Mouse (Mus musculus) layer of hippocampus, adult 18-20 months (tissue): ENCODE results near the gene Adamts2. TPM values are rescaled to one million over a fixed set of nuclear protein-coding genes. Genes with fewer than 3 reads are reported as not detected.

ENCODE experiments used
- DNase-seq, 2 experiments: peaks; one replicate each; pipeline ENCODE4 v3.0.0; 2022; ENCODE audit warnings: low spot score in 2 of 2
- total RNA-seq, 2 experiments: library from RNA; stranded (reverse); gene quantifications; 2 replicates each; pipeline ENCODE4 v1.2.3; 2021

Gene Adamts2
- total RNA-seq, 2 experiments from 2014 or later = 13.7 to 16.8 TPM

DNA sequence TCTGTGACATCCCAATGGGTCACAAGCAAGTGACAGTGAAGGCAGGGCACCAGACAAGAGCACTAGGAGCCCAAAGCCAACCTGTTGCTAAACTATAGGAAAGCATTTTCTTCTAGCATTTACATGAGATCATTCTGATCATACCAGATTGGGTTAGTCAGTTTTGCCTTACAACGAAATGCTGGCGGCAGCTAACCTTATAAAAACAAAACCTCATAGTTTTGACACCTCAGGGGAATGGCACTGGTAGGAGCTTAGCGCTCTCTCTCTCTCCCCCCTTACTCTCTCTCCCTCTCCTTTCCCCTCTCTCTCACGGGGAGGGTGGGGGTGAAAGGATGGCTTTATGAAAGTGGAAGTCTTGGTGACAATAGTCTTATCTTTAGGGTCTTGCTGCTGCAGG, 123.7 kb downstream of the Adamts2 start:
- DNase-seq = no peak

DNA sequence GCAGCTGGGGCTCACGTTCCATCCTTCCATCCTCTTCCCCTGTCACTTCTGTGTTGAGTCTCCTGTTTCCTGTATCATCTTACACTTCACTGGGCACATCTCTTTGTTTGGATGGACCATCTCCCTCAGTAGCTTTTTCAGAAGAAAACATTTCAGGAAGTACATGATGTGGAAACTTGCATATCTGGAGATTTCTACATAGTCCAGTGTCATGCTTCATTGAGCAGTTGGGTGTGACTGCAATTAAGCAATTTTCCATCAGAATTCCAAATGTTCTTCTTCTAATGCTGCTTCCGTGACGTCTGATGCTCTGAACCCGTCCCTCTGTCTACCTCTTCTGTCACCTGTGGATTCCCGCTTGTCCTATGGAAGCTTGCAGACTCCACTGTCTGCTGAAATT, 124.2 kb downstream of the Adamts2 start:
- DNase-seq = no peak

DNA sequence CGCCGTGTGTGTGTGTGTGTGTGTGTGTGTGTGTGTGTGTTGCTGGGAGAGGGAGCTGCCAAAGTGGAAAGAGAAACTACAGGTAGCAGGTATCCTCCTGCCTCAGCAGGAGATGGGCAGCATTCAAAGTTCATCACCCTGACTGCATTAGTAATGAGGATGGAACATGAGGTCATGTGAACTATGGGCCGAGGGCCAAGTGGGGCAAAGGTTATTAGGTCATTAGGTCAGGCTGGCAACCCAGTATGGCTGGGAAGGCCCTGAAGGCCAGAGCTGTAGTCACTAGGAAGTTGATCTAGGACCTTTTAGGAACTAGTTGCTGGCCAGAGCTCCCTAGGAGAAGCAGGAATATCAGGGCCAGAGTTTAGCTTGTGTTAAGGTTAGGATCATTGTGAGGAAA, 131.3 kb downstream of the Adamts2 start:
- DNase-seq = no peak

DNA sequence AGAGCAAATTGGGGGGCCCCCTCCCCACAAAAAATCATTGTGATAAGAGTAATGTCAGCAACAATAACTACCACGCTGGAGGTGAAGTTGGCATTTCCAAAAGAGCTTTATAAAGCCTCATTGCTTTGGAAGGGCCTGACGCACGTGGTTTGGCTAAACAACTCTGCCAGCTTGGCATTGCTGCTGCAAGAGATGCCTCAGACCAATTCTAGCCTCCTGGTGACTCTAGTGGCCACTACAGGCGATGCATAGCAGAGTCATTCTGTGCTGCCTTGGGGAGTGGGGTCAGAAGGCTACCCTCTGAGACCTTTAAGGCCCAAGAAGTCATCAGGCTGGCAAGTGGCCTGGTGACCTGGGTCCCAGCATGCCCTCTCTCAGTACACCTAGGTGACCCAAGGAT, 132.2 kb downstream of the Adamts2 start:
- DNase-seq = peak in 1 of 2 experiments; percentile 25

DNA sequence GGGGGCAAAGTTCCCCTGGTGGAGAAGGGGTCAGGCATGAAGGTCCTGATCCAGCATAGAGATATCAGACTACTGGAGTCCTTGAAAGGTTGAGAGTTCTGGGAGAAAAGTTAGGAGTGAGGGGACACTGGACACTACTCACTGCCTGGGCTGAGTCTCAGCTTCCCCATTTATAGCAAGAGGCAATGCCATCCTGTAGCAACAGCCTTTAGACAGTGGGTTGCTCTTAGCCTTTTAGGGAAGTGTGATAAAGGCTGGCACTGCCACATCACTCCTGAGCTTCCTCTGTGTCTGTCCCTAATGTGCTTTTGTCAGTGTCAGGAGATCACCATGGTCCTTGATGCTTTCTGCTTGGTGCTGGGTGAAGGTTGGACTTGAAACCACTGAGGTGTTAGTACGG, 134.7 kb downstream of the Adamts2 start:
- DNase-seq = no peak

DNA sequence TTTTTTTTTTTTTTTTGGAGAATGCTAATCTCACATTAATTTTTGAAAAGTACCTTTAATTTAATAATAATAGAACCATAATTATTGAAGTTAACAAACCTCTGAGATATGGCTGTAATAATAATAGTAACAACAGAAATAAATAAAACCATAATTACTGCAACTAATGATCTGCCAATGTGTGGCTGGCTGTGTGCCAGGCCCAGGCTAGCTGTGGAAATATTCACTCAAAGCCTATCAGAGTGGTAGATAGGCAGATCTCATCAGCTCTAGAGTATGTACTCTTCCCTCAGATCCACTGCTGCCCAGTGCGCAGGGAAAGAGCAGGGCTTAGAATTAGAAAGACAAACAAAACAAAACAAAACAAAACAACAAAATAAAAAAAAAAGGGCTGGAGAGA, 136.6 kb downstream of the Adamts2 start:
- DNase-seq = peak in 1 of 2 experiments; percentile 51

DNA sequence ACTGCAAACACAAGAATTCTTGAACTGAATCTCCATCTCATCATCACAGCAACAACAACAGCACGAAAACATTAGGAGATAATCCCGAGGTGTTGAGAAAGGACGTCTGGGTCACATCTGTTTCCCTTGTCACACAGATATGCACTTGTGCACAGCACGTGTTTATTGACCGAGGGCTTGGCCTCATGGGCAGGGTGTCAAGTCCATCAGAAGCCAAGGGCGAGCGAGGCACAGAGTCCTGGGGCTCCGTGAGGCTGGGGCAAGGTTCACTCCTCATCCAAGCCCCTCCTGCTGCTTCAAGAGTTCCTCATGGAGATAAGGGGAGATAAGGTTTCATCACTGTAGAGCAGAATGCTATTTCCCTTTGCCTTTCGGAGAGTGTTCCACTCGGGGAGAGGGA, 137.6 kb downstream of the Adamts2 start:
- no peak for DNase-seq

DNA sequence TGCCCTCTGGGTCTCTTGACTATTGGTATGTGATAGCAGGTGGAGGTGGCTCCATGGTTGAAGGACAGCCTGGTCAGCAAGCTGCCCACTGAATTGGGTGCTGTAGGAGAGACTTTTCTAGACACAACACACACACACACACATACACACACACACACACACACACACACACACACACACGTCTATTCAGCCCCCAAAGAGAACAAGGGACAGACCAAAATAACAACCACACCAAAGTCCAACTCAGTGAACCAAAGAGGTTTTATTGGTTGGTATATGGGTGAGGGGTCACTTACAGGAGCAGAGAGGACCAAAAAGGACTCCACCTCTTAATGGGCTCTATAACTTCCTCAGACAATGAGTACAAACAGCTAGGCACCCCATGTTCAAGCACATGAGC, 140.3 kb downstream of the Adamts2 start:
- DNase-seq = no peak

DNA sequence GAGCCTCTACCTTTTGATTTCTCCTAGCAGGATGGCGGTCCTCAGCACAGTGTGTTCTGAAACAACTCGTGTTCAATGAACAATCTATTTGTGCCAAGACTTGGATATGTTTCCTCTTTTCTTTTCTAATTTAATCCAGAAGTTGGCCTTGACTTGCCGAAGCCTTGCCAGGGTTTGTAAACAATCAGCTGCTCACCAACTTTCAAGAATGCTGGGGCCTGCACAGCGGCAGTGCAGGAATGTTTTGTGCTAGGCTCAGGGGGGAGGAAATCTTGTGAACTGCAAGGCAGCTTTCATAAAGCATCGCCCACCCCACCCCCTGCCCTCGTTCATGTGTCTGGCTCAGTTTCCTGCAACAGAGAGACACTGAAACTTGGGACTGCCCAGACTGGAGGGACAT, 143.1 kb downstream of the Adamts2 start:
- peak; percentile 31 to 69 for DNase-seq

DNA sequence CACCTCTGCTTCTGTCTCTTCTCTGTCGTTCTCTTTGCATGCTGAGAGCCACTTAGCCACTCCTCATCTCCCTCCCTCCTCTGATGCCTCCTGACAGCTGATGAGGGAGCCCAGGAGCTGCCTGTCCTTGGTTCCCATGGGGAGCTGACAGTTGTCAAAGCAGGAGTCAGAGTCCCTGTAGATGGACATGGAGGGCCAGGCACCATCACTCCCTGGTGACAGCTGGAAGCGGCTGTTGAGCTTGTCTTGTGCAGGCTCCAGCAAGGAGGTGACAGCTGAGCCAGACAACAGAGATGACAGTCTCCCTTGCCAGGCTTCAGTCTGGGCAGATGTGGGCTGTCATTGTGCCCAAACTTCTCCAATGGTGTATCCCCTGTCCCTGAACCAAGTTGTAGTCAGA, 144.6 kb downstream of the Adamts2 start:
- DNase-seq = no peak

DNA sequence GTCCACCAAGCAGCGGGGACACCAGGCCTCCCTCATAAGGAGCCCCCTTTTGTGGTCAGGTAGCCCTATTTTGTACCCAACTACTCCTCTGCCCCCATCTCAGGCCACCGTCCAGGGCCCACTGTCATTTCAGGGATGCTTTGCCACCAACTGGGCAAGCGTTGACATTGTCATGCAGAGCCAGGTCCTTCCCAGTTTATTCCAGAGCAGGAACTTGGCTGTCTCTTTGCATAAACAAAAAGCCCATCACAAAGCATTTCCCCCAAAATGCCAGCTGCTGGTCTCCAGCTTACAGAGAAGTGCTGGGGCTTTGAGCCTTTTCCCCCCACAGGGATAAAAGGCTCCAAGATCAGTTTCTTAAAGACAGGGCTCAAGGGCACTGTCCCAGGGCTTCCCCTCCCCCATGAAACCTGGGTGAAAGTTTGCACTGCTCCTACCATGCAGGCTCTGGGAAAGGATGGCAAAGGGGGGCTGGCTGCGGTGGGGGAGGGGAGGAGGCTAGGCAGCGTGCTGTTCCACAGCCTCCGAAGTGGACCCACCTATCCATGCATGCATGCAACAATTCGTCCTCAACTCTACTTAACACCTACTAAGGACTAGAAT, 149.2 kb downstream of the Adamts2 start:
- DNase-seq = no peak

DNA sequence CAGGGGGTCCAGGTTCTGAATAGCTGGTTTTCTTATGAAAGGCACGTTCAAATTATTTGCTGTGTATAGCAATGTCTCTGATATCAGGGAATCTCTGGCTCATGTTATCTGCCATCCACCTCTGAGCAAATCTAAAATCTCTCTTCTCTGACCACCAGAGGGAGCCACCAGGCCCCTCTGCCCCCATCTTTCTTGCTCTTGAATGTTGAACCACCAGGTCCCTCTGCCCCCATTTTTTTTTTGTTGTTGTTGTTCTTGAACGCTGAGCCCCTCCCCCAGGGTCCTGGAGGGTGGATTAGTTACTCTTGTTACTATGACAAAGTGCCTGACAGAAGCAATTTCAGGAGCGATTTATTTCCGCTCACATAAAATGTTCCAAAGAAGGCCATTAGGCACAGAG, 155.9 kb downstream of the Adamts2 start:
- no peak for DNase-seq

DNA sequence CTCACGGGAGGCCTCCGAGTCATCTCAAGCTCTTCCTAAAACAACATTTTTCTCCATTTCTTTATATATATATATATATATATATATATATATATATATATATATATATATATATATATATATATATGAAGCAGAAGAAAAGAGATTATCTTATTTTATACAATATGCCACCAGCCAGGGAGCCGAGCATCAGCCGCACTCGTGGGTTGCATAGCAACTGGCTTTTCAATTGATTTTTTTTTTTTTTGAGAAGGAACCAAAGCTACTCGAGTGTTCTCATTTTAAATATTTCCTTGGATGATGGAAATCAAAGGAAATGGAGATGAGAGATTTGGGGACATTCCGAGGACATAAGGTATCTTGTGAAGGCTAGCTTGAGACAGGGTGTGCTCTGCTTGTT, 164.6 kb downstream of the Adamts2 start:
- DNase-seq = peak in 1 of 2 experiments; percentile 19

DNA sequence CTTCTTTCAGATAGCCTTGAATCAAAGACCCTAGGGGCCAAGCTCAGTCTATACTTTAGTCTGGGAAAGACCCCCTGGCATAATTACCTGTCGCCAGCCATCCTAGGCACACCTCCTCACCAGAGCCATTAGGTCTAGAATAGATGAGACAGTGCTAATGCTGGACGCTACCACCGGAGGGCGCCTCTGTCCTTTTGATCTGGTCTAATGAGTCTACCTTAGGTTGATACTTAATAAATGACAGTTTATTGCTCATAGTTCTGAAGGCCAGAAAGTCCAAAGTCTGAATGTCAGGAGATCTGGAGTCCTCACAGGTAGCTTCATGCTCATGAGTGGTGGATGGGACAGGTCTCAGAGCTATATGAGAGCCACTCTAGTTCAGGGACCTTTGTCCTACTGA, 165.2 kb downstream of the Adamts2 start:
- DNase-seq = peak; percentile 22 to 53

DNA sequence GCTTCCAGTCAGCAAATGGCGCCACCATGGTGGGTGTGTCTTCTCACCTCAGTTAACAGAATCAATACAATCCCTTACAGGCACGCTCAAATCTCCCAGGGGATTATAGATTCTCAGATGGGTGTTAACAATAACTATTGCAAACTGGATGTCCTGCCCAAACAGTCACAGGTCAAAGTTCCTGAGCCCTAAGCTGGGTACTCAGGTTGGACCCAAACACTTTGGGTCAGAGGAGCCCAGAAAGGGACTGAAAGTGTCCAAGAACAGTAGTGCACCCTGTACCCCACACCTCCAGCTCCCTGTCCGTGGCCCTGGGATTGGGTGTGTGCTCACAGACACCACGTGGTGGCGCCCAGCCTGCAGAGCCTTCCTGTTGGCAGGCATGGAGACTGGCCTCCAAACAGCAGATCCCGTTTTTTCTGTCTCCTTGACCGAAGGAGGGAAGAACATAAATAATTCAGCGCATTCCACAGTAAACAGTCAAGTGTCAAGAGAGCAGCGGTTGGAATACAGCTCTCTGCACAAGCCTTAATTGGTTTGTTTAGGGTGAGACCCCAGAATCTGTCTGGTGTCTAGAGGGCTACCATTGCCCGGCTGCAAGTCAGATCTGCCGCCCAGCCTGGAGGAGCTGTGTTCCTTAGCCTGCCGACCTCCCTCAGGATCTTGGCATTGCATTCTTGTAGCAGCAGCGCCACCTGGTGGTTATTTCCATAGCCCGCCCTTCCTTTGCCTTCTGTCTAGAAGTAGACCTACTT, 167.3 kb downstream of the Adamts2 start:
- peak; percentile 78 to 94 for DNase-seq

DNA sequence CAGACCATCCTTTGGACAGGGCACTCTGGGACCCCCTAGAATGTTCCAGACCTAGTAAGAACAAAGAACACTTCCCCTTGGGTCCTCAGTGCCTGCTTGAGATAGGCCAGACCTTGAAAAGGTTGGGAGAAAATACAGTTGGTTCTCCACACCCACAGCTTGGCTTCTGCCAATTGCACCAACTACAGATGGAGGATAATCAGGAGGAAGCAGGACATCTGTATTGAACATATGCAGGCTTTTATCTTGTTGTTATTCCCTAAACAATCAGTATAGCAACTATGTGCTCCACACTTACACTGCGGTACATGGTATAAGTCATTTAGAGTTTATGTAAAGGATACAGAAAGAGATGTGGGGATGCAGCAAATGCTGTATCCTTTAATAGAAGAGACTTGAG, 169.1 kb downstream of the Adamts2 start:
- peak; percentile 33 to 75 for DNase-seq

DNA sequence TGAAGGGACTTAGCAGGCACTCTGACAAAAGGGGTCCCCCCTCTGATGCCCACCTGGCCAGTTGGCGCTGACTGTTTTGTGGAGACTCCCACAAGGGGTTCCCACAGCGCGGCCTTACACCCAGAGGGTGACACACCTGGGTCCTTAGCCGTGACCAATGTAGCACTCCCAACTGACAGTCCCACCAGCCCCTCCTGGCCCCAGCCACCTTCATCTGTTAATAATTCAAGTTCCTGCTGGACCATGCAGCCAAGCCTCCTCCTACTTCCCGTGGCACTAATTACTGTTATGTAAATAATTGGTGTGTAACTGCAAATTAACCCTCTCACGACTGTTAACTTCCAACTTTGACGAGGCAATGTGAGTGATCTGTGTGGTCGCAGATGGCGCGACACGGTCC, 195.8 kb downstream of the Adamts2 start:
- DNase-seq = no peak

DNA sequence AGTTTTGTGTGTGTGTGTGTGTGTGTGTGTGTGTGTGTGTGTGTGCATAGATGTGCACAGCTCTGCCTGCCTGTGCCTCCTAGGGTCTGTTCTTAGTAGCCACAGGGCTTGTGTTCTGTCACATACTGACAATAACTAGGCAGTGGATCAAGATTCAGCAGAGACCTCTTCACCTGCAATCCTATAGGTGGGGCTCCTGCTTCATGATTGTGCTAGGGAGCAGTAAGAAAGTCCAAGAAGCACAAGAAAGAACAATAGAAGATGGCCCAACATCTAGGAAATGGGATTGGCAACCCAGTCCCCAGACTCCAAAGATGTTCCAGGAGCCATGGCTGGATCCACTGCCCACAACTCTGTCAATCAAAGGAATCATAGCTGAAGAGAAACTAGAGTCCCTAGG, 197.0 kb downstream of the Adamts2 start:
- DNase-seq = no peak

DNA sequence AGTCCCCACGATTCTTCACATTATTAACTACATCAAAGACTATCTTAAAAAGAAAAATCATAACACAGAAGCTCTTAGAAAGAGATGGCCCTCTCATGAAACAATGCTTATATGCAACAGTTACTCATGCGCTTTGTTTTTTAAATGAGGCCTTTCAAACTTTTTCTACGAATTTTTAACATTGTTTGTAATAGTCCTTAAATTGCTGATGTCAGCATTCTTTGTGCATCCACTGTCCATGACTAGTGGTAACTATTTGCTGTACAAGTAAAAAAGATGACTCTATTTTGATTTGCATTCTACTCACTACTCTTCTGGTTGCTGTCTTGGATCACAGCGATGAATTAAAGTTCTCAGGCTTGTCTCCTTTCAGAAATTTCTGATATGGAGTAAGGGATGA, 212.3 kb downstream of the Adamts2 start:
- no peak for DNase-seq

DNA sequence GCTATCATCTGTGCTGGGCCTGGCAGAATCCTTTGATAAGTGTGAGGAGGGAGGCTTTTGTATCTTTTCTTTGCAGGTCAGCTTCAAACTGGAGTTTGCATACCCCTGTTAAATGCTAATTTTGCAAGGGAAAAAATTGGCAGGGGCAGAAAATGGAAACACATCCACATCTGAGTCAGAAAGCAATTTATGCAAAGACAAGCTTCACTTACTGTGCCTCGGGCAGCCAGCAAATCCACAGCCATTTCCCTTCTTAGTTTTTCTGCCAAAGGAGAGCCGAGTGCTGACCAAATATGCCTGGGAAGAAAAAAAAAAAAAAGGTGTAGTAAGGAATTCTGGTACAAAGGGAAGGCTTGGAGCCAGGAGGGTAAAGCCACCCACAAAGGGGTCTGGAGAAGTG, 224.3 kb downstream of the Adamts2 start:
- no peak for DNase-seq

DNA sequence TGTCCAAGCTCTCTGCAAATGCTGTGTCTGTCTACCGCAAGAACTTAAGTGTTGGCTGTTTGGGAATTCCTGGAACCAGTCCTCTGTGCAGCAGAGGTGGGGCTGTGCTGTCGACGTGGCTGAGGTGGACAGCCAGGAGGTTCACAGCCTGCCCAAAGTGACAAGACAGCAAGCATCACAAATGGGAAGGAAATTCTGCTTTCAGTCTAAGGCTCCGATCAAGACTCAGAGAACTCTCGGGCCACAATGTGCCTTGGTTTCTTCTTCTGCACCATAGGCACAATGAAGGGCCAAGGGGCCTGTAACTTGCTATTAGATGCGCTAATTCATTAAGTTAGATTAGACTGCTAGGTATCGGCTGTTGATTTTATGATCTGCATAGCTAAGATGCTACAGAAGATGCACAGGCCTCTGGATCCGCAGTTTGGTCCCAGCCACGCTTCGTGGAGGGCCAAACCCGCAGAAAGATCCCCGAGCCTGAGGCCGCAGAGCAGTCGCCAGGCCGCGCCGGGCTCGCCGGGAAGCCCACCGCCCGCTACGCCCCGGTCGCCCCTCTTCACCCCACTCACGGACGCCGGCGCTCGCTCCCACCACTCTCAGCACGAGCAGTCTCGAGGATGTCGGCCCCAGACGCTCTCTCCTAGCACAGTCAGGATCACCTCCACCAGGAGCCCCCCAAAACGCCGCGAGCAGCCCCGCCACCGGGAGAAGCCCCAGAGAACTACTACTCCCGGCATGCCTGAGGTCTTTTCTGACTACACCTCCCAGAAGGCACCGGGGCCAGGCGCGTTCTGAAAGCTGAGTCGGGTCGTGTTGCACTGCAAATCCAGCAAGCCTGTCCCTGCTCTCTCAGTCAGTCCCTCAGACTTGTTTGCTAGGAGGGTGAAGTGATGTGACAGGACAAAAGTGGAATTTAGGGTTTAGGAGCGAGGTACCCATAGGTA, 225.4 kb downstream of the Adamts2 start, which contains the start of gene Zfp354c:
Gene Zfp354c, minus strand, starts transcription at position 715 of the 944 bp plus-strand sequence.
- DNase-seq = peak; percentile 86 to 91

DNA sequence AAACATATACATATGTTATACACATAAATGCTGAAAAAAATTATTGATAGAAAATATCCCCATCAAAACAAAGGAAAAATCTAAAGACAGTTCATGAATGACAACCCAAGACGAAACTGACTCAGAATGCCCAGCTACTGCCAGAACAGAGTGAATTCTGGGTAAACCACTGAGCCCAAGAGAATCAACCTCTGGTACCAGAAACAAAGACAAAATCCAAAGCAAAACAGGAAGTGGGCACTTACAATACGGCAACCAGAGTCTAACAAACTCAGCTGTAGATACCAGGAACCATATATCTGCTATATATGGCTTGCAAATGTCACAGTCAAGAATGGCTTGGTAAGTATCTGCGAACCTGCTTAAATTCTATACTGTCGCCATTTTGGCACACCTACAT, 233.8 kb downstream of the Adamts2 start:
- no peak for DNase-seq
